Mouse (Mus musculus): ENCODE results near the gene Tbc1d17. TPM values are rescaled to one million over a fixed set of nuclear protein-coding genes. Genes with fewer than 3 reads are reported as not detected.
A peak's percentile ranks its signal among the peaks of the same experiment; 100 is the strongest.

The Tbc1d17 gene
- polyA plus RNA-seq, 1 experiment: 95.0 TPM

DNA sequence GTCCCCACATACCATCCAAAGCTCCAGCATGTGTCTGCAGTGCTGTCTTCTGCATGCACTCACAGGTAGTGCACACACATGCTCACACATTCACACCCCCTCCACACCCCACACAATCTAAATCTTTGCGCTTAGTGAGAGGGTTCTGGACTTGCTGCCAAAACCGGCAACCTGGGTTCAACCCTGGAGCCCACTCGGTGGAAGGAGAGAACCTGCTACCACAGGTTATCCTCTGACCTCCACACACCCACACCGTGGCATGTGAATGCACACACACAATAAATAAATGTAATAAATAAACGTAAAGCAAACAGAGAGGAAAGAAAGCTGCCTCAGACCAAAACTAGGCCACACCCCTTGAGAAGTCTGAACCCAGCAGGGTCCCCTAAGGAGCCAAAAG is 1.1 kb downstream of the Tbc1d17 start:
- TF ChIP-seq POLR2A (IDR thresholded peaks at IDR 0.05; ENCODE audit: extremely low read depth, insufficient read depth, low read length) (no peak), CTCF (IDR thresholded peaks at IDR 0.05; ENCODE audit: extremely low read depth, insufficient read depth, low read length) (no peak)
- Histone ChIP-seq H3K4me1 (ENCODE audit: control insufficient read depth, insufficient read depth, low read length) (peaks cover 3% of the 10 kb centered on the region), H3K27ac (ENCODE audit: insufficient read depth, low read length) (no peak overlapping the region), H3K4me3 (ENCODE audit: insufficient read depth, low read length) (peak overlapping the region; percentile 45)

DNA sequence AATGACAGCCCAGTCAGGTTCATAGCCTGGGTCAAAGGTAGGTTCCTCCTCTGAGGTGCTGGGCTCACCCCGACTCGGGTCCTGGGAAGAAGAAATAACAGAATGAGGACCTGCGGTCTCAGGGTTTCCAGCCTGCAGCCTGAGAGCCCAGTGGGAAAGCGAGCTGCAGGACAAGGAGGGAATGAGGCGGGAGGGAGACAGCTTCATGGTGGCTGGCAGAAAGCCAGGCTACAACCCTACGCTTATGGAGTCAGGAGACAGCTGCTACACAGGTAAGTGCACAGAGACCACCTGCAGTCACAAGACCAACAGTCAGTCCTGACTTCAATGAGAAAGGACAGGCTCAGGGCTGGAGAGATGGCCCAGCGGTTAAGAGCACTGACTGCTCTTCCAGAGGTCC is 2.1 kb downstream of the Tbc1d17 start:
- TF ChIP-seq CTCF (IDR thresholded peaks at IDR 0.05; ENCODE audit: extremely low read depth, insufficient read depth, low read length) (no peak), POLR2A (IDR thresholded peaks at IDR 0.05; ENCODE audit: extremely low read depth, insufficient read depth, low read length) (no peak)
- Histone ChIP-seq H3K4me1 (ENCODE audit: control insufficient read depth, insufficient read depth, low read length) (peaks cover 3% of the 10 kb centered on the region), H3K27ac (ENCODE audit: insufficient read depth, low read length) (no peak overlapping the region), H3K4me3 (ENCODE audit: insufficient read depth, low read length) (no peak overlapping the region)

DNA sequence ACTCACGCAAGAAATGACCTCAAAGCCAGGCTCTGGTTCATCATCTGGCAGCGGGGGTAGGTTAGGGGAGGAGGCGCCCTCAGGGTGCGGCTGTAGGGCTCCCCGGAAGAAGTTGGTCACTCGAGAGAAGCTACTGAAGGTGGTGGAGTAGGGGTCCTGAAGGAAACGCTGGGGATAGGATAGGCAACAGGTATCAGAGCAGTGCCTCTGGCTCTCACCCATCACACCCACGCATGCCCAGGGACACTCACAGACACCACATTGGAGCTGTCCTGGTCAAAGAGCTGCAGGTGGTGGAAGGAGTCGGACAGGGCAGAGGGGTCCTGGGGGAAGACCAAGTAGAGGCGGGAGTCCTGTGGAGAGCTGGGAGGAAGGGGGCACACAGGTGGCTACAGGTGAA is 3.9 kb downstream of the Tbc1d17 start:
- peaks cover 3% of the 10 kb centered on the region for H3K4me1 ChIP-seq (ENCODE audit: control insufficient read depth, insufficient read depth, low read length)
- TF ChIP-seq POLR2A (IDR thresholded peaks at IDR 0.05; ENCODE audit: extremely low read depth, insufficient read depth, low read length): no peak
- TF ChIP-seq CTCF (IDR thresholded peaks at IDR 0.05; ENCODE audit: extremely low read depth, insufficient read depth, low read length): no peak
- no peak overlapping the region for H3K27ac ChIP-seq (ENCODE audit: insufficient read depth, low read length)
- H3K4me3 ChIP-seq (ENCODE audit: insufficient read depth, low read length): no peak overlapping the region

DNA sequence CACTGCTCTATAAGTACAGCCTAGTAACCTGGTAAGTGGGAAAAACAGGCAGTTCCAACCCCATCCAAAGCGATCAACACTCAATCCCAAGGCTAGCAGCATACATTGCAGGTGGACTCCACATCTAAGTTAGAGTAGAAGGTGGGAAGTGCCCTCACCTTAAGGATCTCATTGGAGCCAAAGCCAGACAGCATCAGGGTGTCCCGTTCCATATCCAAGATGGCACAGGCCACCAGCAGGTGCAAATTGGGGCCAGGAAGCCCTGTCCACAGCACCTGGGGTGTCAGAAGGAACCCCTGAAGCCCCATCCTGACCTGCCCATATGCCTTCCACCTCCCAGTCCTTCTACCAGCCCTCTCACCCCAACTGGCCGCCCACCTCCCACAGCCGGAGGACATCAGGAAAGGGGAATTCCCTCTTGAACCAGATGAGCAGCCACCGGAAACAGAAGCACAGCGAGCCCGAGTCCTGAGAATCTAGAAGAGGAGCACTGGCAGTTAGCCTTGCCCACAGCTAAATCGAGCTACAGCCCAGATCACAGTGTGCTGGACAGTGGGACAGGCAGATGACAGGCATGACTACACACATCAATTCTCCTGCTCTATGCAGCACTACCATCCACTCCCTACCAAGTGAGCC is 6.9 kb downstream of the Tbc1d17 start:
- Histone ChIP-seq H3K27ac (ENCODE audit: insufficient read depth, low read length) (no peak overlapping the region), H3K4me1 (ENCODE audit: control insufficient read depth, insufficient read depth, low read length) (no peaks in the 10 kb centered on the region), H3K4me3 (ENCODE audit: insufficient read depth, low read length) (no peak overlapping the region)
- TF ChIP-seq POLR2A (IDR thresholded peaks at IDR 0.05; ENCODE audit: extremely low read depth, insufficient read depth, low read length): no peak
- TF ChIP-seq CTCF (IDR thresholded peaks at IDR 0.05; ENCODE audit: extremely low read depth, insufficient read depth, low read length): no peak

DNA sequence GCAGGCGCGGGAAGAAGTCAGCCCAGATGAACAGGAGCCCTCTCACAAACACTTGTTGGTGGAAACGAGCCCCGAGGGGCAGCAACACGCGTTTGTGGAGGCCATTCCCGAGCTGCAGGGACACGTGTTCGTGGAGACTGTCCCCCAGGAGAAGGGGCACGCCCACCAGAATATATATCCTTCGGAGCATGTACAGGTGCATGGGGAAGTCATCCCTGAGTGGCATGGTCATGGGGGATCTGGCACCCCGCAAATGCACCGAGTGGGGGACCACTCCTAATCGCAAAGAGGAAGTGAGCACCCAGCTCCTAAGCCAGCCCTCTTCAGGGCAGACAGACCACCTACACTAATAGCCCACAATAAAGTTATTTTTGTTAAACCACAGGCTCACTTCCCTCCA is 8.5 kb downstream of the Tbc1d17 start:
- TF ChIP-seq POLR2A (IDR thresholded peaks at IDR 0.05; ENCODE audit: extremely low read depth, insufficient read depth, low read length) (no peak), CTCF (IDR thresholded peaks at IDR 0.05; ENCODE audit: extremely low read depth, insufficient read depth, low read length) (no peak)
- no peak overlapping the region for H3K4me3 ChIP-seq (ENCODE audit: insufficient read depth, low read length)
- no peaks in the 10 kb centered on the region for H3K4me1 ChIP-seq (ENCODE audit: control insufficient read depth, insufficient read depth, low read length)
- H3K27ac ChIP-seq (ENCODE audit: insufficient read depth, low read length): no peak overlapping the region

DNA sequence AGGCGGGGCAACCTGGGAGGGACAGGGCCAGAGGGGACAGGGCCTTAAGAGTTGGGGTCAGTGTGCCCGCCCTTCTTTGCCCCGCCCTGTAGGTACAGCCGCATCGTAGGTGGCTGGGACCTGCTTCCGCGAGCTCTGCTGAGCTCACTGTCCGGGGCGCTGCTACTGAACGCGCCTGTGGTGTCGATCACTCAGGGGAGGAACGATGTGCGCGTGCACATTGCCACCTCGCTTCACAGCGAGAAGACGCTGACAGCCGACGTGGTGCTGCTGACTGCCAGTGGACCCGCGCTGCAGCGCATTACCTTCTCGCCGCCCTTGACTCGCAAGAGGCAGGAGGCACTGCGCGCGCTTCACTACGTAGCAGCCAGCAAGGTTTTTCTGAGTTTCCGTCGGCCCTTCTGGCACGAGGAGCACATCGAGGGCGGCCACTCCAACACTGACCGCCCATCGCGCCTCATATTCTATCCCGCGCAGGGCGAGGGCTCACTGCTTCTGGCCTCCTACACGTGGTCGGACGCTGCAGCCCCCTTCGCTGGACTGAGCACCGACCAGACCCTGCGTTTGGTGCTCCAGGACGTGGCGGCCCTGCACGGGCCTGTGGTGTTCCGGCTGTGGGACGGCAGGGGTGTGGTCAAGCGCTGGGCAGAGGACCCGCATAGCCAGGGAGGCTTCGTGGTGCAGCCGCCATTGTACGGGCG is 9.2 kb downstream of the Tbc1d17 start:
- no peak overlapping the region for H3K27ac ChIP-seq (ENCODE audit: insufficient read depth, low read length)
- H3K4me1 ChIP-seq (ENCODE audit: control insufficient read depth, insufficient read depth, low read length): no peaks in the 10 kb centered on the region
- TF ChIP-seq POLR2A (IDR thresholded peaks at IDR 0.05; ENCODE audit: extremely low read depth, insufficient read depth, low read length) (peak; percentile 40; the same call in 1 of the 2 replicates), CTCF (IDR thresholded peaks at IDR 0.05; ENCODE audit: extremely low read depth, insufficient read depth, low read length) (no peak)
- H3K4me3 ChIP-seq (ENCODE audit: insufficient read depth, low read length): no peak overlapping the region

DNA sequence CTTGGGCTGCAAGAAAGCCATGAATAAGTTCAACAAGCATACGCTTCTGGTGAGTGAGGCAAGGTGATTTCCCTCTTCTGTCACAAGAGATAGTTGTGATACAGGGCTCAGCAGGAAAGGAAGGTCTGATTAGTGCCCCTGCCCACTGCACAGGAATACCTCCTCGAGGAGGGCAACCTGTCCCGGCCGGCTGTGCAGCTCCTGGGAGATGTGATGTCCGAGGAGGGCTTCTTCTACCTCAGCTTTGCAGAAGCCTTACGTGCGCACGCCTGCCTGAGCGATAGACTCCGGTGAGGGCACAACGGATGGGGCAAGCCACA is 9.7 kb downstream of the Tbc1d17 start:
- TF ChIP-seq CTCF (IDR thresholded peaks at IDR 0.05; ENCODE audit: extremely low read depth, insufficient read depth, low read length): no peak
- TF ChIP-seq POLR2A (IDR thresholded peaks at IDR 0.05; ENCODE audit: extremely low read depth, insufficient read depth, low read length): no peak
- no peak overlapping the region for H3K27ac ChIP-seq (ENCODE audit: insufficient read depth, low read length)
- H3K4me3 ChIP-seq (ENCODE audit: insufficient read depth, low read length): no peak overlapping the region
- no peaks in the 10 kb centered on the region for H3K4me1 ChIP-seq (ENCODE audit: control insufficient read depth, insufficient read depth, low read length)

DNA sequence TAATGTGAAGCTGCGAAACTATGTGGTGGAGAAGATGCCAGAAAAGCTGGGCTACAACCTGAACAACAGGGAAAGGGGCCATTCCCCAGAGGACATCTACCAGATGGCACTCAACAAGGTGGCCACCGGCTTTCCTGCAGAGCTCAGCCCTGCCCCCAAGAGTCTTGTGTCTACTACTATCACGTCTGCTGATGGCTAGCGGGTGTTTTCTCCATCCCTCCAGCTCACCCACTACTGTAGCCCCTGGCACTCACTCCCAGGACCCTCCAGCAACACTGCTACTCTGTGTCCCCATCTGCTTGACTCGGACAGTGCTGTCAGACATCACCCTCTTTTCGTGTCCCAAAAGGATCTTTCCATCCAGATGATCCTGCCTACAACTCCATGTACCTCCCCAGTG is 10.8 kb downstream of the Tbc1d17 start:
- Histone ChIP-seq H3K4me1 (ENCODE audit: control insufficient read depth, insufficient read depth, low read length) (no peaks in the 10 kb centered on the region), H3K27ac (ENCODE audit: insufficient read depth, low read length) (no peak overlapping the region), H3K4me3 (ENCODE audit: insufficient read depth, low read length) (no peak overlapping the region)
- TF ChIP-seq POLR2A (IDR thresholded peaks at IDR 0.05; ENCODE audit: extremely low read depth, insufficient read depth, low read length) (no peak), CTCF (IDR thresholded peaks at IDR 0.05; ENCODE audit: extremely low read depth, insufficient read depth, low read length) (no peak)

DNA sequence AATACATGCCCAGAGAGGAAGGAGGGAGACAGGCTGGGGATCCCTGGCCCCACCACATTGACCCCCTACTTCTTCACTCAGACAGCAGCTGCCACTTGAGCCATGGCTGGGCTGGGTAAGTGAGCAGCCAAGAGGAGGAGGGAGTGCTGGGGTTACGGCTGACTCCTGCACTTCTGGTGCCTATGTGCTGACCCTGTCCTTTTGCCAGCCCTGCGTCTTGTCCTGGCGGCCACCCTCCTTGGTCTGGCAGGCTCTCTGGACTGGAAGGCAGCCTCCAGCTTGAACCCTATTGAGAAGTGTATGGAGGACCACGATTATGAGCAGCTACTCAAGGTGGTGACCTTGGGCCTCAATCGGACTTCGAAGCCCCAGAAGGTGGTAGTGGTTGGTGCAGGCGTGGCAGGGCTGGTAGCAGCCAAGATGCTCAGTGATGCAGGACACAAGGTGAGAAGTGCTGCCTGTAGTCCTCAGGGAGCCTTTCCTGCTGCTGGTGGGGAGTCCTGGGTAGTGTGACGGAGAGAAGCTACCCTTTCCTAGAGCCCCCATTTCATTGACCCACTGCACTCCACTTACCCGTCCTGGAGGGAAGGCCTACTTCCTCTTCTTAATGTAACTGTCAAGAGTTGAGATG is 12.3 kb downstream of the Tbc1d17 start:
- Histone ChIP-seq H3K4me3 (ENCODE audit: insufficient read depth, low read length) (no peak overlapping the region), H3K27ac (ENCODE audit: insufficient read depth, low read length) (no peak overlapping the region), H3K4me1 (ENCODE audit: control insufficient read depth, insufficient read depth, low read length) (no peaks in the 10 kb centered on the region)
- TF ChIP-seq CTCF (IDR thresholded peaks at IDR 0.05; ENCODE audit: extremely low read depth, insufficient read depth, low read length): no peak
- TF ChIP-seq POLR2A (IDR thresholded peaks at IDR 0.05; ENCODE audit: extremely low read depth, insufficient read depth, low read length): no peak

DNA sequence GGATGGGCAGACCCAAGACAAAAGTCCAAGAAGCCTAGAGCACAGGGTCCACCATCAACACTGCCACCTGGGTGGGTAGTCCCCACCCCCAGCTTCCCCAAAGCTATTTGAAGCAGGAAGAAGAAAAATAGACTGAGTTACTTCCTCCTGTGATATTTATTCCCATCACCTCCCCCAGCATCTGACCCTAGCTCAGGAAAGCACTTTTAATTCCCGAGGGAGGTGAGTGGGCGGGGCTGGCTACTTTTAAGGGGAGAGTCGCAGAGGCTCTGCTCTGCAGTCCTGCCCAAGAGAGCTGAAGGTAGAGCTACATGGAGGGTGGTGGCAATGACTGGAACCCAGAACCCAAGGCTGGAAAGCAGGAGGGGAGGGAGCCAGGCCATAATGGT is 12.9 kb downstream of the Tbc1d17 start:
- Histone ChIP-seq H3K4me1 (ENCODE audit: control insufficient read depth, insufficient read depth, low read length) (no peaks in the 10 kb centered on the region), H3K27ac (ENCODE audit: insufficient read depth, low read length) (no peak overlapping the region), H3K4me3 (ENCODE audit: insufficient read depth, low read length) (no peak overlapping the region)
- TF ChIP-seq CTCF (IDR thresholded peaks at IDR 0.05; ENCODE audit: extremely low read depth, insufficient read depth, low read length) (no peak), POLR2A (IDR thresholded peaks at IDR 0.05; ENCODE audit: extremely low read depth, insufficient read depth, low read length) (no peak)

Measured in cortical plate, adult 2 months (tissue).